Mouse (Mus musculus) naive thymus-derived CD4-positive, alpha-beta T cell, adult 2 months (primary cell): Measurements from ENCODE around the gene Arl4a.
A peak's percentile ranks its signal among the peaks of the same experiment; 100 is the strongest.

ENCODE experiments used
- DNase-seq: peaks from one replicate; pipeline ENCODE4 v3.0.0-alpha.2; 2011; ENCODE audit warnings: low read depth

The Arl4a gene

DNA sequence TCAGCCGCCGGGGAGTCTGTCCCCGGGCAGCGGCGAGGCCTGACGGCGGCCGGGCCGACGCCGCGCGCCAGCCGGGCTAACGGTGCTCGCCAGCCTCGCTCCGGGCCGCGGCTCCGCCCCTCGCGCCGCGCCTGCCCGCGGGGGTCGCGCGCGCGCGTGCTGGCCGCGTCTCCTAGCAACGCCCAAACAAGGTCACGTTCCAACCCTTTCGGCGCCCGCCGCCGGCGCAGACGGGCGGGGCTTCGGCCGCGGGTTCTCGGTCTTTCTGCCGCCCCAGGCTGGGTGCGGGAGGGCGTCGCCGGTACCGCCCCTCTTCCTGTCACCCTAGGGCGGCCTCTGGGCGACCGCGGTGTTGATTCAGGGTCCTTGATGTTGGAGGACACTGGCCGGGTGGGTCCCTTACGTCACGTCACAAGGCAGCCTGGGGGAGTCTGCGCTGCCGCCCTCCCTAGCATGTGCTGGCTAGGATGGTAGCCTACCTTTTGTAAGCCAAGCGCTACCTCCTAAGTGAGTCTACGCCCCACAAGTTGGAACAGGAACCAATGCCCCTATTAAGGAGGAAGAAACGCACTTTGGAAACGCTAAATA, at the start of gene Arl4a:
Arl4a (minus strand) TSS at position 150 of the 588 bp plus-strand sequence.
- DNase-seq, result peak; percentile 95

DNA sequence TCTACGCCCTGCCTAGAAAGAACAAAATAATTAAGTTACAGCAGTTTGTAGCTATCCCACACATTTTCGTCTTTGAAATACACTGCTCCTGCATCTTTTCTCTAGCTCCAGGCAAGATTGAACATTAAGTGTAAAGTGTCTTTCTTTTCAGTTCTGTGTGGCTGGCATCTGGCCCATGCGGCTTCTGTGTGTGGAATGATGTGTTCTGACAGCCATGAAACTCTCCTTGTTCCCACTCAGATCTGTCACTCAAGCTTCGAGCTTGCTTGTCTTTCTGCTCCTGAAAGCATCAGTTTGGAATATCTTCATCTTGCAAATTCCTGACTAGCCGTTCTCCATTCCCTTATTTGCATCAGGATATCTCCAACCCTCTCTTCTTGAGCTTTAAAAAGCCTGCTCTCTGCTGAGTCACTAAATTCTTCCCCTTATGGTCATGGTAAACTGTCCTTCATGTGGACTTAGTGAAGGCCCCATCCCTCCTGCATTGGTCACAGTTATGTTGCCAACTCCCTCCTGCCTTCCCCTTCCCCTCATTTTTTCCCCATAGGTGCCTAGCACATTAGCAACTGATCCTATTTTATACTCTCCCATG, 48.0 kb upstream of the Arl4a start:
- DNase-seq, result no peak

DNA sequence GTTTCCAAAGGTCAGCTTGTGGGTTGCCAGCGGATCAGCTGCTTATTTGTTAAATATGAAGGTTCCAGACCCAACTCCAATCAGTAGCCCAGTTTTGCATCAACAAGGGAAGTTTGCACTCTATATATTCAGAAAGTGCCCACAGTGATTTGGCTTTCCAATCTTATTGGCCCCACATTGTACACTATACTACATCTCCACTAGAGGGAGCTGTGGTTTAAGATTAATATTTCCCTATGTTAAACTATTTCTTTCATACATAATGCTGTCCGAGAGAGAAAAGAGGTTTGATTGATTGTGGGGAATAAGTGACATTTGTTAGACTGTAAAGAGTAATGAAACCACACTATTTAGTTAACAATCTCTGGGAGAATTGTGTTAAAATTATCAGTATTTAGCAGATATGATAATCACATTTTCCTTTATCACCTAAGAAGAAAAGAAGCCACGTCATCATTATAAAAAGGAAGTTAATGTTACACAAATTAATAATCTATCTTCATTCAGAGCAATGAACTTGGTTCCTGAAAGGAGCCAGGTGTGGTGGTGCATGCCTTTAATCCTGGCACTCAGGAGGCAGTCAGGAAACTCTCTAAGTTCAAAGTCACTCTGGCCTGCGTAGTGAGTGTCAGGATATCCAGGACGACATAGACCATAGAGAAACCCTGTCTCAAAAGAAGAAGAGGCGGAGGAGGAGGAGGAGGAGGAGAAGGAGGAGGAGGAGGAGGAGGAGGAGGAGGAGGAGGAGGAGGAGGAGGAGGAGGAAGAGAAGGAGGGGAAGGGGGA, 44.8 kb upstream of the Arl4a start:
- peak; percentile 66 for DNase-seq

DNA sequence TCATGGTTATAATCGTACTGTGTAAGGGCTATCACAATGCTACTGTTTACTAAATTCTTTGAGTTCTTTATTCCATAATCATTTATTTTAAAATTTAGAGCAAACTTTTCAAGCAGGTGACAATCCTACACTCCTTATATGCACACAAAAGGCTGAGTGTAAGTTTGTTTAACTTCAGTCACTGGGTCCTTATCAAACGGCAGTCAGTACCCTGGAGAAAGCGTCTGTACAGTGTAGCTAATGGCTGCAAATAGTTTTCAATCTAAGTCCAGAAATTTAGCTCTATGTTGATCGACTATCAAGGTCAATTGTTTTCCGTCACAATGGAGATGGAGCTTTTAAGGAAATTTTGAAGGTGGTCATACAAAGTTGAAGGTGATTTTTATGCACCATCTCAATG, 44.2 kb upstream of the Arl4a start:
- no peak for DNase-seq

DNA sequence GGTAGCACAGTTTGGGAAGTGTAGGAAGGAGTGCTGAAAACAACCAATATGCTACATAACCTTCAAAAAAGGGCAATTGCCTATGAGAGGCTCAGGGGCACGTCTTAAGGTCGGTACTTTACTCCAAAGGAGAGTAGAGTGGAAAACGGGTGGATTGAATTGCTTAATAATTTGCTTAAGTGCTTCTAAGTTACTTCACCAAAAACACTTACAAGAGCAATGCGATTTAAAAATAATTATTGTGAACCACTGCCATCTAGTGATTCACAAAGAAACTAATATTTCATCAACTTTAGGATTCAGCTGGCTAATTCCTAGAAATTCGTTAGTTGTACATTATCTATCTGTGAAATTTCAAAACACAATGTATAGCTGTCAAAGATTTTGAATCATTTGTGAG, 35.8 kb upstream of the Arl4a start:
- no peak for DNase-seq

DNA sequence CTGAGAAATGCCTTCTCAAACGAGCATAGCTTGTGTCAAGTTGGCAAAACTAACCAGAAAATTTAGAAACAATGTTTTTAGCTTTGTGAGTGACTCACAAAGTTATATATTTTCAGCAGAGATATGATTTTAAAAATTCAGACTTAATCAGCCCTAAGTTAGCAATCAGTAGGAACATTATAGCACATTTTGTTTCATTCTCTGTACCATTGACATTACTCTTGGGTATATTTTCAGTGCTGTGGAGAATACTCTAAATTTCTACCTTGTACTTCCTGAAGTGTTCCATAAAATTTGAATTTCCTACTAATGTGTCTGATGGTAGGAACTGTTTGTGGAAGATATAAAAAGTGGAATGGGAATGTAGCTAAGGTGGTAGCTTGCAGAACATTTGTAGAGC, 9.2 kb upstream of the Arl4a start:
- DNase-seq, result no peak

DNA sequence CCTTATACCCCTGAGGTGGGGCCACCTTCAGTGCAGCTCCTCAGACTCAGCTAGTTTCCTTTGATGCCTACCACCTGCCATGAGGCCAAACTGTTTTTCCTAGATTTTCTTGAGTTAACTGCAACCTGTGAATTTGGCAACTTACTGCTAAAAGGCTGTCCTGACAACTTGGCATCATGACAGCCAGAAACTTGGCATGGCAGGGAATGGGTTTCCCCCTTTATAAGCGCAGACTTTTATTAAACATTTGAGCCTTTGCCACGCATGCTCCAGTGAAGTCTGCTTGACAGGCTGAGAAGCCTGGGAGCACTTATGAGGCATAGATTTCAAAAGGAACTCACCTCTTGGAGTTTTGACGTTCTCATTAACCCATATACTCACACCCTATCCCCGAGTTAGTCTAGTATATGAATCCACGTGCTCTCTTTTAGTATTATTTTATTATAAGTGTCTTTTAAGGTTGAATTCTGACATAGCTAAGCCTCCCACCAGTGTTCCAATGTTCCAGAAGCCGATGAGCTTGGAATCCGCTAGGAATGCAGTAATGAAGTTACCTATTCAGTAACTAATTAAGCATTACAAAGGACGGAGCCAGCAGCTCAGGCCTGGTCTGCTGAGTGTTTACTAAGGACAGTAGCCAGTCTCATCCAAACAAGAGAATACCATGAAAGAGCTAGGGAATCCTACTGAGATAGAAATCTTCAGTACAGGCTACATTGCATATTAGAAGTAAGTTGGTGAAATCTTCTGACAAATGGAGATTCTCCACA, 6.2 kb upstream of the Arl4a start:
- no peak for DNase-seq

DNA sequence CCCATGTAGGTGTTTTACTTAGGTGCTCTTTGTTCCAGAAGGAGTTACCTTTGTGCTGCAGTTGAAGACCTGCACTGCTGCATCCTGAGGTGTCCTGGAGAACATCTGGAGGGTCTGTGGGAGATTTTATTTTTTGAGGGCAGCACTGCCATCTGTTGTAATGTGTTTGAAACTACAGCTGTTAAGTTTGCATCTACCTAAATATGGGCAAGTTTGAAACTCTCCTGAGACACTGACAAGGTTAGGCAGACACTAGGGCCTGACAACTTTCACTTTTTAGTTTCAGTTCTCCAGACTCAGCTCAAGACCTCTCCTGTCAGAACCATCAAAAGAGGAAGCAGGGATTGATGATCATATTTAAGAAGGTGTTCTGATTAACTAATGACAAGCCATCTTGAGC, 2.2 kb upstream of the Arl4a start:
- DNase-seq, result peak; percentile 74

DNA sequence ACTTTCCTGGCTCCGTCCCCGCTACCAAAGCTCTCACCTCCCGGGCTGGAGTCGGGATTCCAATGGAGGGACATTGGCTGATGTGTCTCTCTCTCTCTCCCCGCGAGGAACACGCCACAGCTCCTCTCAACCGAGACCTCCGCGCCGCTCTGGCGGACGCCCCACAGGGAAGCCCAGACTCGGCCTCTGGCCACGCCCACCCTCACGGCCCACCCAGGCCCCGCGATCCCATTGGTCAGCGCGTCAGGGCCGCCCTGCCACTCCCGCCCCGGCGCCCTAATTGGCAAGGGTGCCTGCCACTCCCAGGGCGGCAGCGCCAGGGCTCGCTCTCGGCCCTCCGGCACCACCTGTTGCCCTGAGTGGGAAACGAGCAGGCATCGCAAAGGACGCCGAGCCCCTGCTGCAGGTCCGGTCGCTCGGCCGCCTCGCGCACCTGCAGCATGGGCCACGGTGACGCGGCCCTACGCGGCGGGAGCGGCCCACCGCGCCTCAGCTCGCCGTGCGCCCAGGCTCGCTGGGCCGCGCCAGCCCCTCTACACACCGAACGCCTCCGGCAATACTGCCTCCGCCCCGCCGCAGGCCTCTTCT, 505 bp downstream of the Arl4a start:
- peak; percentile 97 for DNase-seq

DNA sequence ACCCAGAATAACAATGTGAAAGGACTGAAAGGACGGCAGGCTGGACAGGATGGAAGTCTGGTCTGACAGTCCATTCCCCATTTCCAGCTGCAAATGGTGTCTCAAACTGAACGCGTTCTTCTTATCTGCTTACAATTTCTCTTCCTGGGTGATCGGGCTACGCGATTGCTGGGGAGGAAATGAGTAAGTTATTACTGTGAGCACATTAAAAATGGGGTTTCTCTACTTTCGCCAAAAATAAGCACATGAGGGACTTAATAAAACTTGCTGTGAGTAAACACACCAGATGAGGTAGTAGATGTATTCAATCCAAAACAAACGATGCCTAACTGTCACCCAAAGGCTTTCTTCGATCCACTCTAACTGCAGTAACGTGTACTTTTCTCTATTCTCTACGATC, 1.2 kb downstream of the Arl4a start:
- DNase-seq, result peak; percentile 68

DNA sequence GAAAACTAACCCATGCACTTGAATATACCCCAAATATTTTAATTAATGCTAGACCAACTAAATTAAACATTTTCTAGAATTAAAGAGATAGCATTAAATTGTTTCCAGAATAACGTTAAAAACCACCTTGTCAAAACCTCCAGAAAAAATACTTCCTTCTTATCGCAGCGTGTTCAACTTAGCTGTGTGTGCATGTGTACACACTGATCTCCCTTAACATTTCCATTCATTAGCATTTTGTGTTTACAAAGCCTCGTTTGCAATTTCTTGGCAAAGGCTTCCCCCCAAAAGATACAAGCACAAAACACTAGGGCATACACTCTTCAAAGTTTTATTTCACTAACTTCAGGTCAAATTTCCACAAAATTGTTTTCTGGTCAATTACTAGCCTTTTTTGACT, 2.3 kb downstream of the Arl4a start:
- no peak for DNase-seq

DNA sequence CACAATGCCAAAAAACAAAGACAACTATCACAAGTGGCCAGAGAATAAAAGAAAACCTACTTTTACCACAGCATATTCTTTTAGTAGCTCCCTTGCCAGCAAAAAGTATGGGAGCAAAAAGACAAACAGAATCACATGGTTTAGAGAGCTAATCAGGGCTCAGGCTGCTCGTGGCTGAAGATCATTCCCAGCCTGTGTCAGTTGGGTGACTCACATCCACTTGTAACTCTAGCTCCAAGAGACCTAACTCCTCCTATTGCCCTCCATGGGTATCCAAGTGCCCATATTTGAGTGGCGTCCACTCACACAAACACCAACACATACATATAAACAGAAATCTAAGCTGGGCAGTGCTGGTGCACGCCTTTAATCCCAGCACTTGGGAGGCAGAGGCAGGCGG, 8.6 kb downstream of the Arl4a start:
- DNase-seq, result no peak

DNA sequence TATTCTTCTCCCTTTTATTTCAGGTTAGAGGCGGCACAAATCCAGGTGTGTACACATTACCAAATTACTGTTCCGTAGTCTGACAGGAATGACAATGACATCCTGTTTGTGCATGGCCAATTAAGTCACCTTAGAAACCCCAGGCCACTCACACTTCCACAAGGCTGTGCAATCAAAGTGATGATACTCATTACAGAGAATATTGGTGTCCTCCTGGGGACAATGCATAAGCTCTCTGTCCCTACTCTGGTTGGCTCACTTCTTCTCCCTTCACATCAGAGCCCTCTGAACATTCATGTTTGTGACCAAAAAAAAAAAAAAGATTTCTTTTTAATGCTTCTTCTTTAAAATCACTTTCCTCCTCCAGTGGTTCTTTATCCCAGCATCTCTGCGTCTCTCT, 10.0 kb downstream of the Arl4a start:
- DNase-seq, result no peak

DNA sequence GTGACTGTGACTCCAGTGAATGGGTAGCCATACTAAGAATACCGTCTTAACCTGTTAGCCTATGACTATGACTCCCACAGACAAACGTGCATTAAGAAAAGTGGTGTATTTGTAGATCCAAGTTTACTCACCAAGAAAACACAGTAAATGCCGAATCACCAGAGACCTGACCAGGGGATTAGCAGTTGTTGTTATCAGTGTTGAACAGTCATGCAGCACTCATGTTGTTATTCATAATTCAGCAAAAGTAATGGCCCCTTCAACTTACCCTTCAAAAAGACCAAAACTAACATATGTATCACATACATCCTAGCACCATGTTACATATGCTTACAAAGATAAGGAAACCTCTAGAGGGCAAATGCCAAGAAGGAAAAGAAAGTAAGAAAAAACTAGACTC, 10.4 kb downstream of the Arl4a start:
- DNase-seq, result no peak

DNA sequence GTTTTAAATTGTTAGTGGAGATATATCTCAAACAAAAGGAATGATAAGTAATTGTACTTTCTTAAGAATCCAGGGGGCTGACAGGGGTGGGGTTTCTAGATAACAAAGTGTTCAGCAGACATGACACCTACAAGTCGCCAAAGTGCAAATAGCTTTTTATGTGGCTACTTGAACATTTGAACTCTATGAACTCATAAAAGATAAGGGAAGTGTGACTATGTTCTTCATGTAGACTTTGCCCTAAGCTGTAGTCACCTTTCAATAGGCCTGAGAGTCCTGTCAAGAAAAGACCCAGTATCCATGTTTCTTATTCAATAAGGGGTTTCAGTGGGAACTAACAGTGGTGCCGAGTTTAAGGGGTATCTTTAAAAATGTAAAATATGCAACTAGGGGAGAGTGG, 13.9 kb downstream of the Arl4a start:
- DNase-seq, result no peak

DNA sequence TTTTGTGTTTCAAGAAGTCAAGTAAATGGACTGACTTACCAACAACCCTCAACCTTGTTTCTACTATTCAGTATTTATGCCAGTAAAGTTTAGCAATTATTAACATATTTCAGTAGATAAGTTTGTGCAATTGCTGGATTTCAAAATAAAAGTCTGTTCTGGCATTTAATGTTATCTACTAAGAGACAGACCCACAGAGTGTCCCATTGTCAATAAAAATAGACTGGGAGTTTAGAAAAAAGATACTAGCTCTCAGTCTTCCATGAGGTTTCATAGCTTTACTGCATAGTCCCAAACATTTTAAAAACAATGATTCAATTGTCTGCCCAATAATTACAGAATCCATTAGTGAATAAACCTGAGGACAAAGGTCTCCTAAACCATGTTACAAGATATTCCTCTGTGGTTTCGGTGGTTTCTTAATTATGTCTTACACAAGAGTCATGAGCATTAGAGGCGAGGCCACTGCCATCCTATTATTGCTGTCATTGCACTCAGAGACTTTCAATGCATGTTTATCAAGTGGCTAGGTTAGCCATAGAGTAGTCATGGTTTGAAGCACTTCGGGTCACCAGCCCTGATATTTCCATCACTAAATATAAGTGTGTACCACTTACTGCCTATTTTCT, 14.7 kb downstream of the Arl4a start:
- no peak for DNase-seq

DNA sequence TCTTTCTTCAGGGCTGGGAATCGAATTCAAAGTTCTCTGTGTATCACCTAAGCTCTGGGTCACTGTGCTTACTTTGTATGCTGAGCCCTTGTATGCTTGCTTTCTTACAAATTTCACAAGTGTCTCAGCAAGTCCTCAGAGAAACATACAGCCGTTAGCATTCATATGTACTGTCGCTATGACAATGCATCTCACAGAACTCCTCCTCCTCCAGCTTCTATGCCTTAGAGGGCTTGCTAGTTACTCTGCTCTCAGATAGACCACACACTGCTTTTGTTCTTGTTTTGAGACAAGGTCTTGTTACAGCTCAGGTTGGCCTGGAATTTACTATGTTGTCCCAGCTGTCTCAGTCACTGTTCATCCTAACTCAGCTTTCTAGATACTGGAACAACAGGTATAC, 15.5 kb downstream of the Arl4a start:
- DNase-seq, result no peak

DNA sequence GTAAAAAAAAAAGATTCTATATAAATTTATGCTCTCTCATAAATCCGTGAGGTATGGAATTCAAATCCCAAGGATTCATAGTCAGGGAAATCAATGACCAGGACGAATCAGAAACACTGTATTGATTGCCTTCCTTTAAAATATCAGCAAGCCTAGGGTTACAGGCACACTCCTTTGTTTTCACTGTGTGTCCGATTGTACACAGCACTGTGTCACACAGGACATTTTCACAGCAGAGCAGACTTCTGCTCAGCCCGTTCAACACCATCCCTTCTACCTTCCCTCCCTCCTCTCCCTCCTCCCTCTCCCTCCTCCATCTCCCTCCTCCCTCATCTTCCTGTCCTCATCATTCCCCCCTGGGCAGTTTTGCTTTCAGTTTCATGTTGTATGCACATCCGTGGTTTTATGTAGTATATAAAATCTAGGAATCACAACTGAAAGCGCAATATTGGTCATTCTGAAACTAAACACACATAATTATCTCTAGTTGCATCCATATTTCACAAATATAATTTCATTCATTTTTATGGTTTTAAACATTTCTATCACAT, 19.8 kb downstream of the Arl4a start:
- peak; percentile 43 for DNase-seq

DNA sequence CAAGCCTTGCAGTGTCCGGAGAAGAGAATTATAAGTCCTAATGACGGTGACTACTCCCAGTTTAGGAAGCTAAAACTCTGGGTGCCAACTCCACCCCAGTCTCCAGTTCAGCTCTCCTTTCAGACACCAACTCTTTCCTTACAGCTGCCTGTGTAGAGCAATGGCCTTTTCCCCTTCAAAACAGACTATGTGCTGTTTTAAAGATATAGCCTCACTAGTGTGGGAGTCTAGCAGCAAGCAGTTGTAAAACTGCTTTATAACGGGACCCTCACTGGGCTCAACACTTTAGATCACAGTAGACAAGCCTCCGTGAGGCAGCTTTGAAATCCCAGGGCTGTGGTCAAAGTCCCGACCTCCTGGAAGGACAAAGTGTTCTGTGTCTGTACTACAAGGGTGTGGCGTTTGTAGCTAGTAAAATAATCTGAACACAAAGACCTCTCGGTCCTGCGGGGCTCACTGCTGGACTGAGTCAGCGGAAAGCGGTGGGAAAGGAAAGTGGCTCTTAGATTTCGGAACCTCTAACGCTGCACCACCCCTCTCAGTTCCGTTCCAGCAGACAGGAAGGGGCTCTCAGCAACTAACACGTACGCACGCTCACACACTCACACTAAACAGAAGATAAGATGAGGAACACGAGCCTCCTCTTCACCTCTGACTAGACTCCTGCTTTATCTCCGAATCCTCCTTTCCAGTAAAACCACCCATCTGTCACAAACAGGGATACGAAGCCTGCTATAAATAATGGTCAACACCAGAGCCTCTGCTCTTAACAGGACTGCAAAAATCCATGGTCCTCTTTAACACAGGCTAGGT, 21.0 kb downstream of the Arl4a start:
- peak; percentile 67 for DNase-seq

DNA sequence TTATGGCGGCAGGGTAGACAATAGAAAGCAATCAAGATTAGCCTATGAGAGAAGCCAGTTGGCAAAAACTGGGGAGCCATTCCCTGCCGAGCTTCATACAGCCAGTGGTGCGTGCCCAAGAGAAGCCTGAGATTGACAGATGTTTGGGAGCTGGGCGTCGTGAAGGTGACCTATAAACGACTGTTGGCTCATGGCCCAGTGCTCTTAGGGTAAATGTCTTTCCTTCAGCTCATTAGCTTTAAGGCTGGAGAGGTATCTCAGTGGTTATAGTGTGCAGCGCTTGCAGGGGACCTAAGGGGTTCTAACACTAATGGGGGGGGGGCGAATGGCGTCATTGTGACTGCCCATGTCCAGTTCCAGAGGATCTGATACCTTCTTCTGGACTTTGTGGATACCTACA, 21.8 kb downstream of the Arl4a start:
- DNase-seq, result no peak

DNA sequence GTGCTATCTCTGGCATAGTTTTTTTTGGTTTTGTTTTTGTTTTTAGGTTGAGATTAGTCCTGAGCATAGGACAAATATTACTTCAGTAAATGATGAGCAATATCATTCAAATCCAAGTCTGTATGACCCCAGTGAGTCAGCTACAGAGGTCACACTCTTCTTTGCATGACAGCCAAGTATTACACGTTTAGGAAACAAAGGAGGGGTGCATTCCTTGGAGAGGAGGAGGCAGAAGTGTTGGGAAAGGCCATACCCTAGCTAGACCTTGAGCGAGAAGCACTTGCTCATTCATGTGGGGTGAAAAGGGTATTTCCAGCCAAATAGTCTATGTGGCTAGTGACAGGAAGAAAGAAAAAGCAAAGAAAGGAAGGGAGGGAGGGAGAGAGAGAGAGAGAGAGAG, 28.0 kb downstream of the Arl4a start:
- no peak for DNase-seq
